Mouse (Mus musculus): ENCODE results near the gene Perp. TPM values are rescaled to one million over a fixed set of nuclear protein-coding genes. Genes with fewer than 3 reads are reported as not detected.

Perp gene
- polyA plus RNA-seq, 1 experiment from 2014 or later: 248 TPM

DNA sequence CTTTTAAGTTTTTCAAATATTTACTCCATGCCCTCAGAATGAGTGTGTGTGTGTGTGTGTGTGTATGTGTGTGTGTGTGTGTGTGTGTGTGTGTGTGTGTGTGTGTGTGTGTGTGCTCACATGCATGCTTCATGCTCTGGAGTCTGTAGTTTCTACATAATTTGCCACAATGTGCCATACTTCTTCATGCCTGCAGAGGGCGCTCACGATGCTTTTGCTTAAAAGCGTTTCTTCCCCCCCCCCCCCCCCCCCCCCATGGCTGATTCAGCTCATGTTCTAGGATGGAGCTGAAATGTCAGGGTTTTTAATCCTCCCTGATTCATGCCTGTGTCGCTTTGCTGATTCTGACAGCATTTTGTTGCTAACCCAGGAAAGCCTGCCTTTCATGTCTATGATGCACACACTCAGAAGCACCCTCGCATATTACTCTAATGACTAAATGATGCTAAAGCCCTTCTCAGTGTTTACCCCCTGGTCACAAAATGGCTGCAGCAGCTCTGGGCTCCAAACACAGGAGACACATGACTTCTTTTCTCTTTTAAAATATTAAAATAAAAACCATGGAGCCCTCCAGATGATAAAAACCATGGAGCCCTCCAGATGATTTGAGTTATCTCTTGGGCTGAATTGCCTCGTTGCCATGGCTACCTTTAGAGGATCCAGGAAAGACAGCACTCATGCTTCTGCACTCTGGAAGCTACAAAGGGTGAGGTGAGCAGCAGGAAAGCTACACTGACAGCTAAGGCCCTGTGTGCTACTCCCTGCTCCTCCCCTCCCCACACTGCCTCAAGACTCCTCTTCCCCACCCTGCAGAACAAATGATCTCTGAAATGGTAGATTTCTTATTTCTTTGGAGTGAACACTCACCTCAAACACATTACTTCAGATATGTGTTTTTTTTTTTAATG is 49.7 kb downstream of the Perp start:
- Histone ChIP-seq H3K36me3 (ENCODE audit: control insufficient read depth, insufficient read depth) (no peaks in the 10 kb centered on the region), H3K9ac (ENCODE audit: low read length) (no peak overlapping the region), H3K27ac (ENCODE audit: low read length) (no peak overlapping the region), H3K4me1 (ENCODE audit: control insufficient read depth, insufficient read depth, low read length) (no peaks in the 10 kb centered on the region), H3K4me3 (ENCODE audit: low read length) (no peak overlapping the region), H3K9me3 (replicated peaks; ENCODE audit: control insufficient read depth, low read length) (no peaks in the 10 kb centered on the region), H3K27me3 (ENCODE audit: control insufficient read depth, insufficient read depth, low read length) (no peaks in the 10 kb centered on the region), H3K4me2 (ENCODE audit: low read depth, low read length) (no peak overlapping the region)
- WGBS: 41% methylated on average over 6 of the region's 6 CpGs
- ATAC-seq (replicated peaks; ENCODE audit: extremely low read depth, insufficient read depth, low FRiP score): no peak

DNA sequence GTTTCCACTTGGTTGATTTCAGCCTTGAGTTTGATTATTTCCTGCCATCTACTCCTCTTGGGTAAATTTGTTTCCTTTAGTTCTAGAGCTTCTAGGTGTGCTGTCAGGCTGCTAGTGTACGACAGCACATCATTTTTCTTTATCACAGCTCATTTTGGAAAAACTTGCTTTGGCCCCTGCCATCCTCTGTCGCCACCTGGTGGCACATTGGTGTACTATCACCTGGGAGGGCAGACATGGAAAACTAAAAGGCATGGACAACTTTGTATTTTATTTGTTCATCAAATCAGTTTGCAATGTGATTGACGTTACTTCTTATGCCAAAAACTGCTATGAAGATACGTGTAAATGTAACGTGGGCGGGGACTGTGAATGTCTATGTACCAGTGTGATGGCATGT is 59.3 kb downstream of the Perp start:
- no peak for ATAC-seq (replicated peaks; ENCODE audit: extremely low read depth, insufficient read depth, low FRiP score)

More for the DNA sequence above, 59.3 kb downstream of the Perp start:
- H3K27ac ChIP-seq (ENCODE audit: low read length): no peak overlapping the region
- no peaks in the 10 kb centered on the region for H3K9me3 ChIP-seq (replicated peaks; ENCODE audit: control insufficient read depth, low read length)
- no peak overlapping the region for H3K9ac ChIP-seq (ENCODE audit: low read length)
- H3K4me3 ChIP-seq (ENCODE audit: low read length): no peak overlapping the region
- H3K4me2 ChIP-seq (ENCODE audit: low read depth, low read length): no peak overlapping the region
- H3K4me1 ChIP-seq (ENCODE audit: control insufficient read depth, insufficient read depth, low read length): peaks cover 3% of the 10 kb centered on the region; the same call in 1 of the 2 replicates
- H3K36me3 ChIP-seq (ENCODE audit: control insufficient read depth, insufficient read depth): no peaks in the 10 kb centered on the region
- WGBS: 13% methylated on average over 6 of the region's 6 CpGs
- no peaks in the 10 kb centered on the region for H3K27me3 ChIP-seq (ENCODE audit: control insufficient read depth, insufficient read depth, low read length)

Other genes with a start within 250 kb of the Perp start
- gene Arfgef3, start 101.1 kb upstream of the Perp start, polyA plus RNA-seq (2015; fragmentation: Nextera tagmentation; extraction: Ambion mirVana): 0.34 and 0.71 TPM in 2 replicates
- gene Gm4922, start 58.2 kb upstream of the Perp start, polyA plus RNA-seq (2015; fragmentation: Nextera tagmentation; extraction: Ambion mirVana): 0.09 TPM in 1 of 2 replicates, not detected in the other
- gene Tnfaip3, start 170.6 kb downstream of the Perp start, polyA plus RNA-seq (2015; fragmentation: Nextera tagmentation; extraction: Ambion mirVana): 2.8 and 4.0 TPM in 2 replicates